Mouse (Mus musculus) thymus, postnatal 4 days (tissue): ENCODE results near the gene Tfap4.

Experiments
- DNase-seq: peaks from one replicate; pipeline ENCODE4 v3.0.0; 2021

Gene Tfap4

DNA sequence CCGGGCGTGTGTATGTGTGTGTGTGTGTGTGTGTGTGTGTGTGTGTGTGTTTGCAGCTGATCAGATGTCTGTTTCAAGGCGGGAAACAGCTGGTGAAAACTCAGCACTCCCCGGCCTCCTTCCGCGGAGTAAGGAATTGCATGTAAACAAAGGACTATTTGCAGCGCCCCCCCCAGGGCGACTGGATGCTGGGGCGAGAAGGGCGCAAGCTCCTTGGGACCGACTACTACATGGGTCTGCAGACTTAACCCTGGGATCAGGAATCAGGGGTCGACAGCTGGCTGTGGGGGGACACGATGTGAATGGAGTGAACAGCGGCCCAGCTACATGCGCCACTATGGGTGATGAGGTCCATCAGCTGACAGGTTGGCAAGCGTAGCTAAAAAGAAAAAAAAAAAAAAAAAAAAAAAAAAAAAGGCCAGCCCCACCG is at the start of gene Tfap4:
TSS of gene Tfap4 (minus strand) at position 140 of the 430 bp plus-strand sequence.
- peak; percentile 90 for DNase-seq

DNA sequence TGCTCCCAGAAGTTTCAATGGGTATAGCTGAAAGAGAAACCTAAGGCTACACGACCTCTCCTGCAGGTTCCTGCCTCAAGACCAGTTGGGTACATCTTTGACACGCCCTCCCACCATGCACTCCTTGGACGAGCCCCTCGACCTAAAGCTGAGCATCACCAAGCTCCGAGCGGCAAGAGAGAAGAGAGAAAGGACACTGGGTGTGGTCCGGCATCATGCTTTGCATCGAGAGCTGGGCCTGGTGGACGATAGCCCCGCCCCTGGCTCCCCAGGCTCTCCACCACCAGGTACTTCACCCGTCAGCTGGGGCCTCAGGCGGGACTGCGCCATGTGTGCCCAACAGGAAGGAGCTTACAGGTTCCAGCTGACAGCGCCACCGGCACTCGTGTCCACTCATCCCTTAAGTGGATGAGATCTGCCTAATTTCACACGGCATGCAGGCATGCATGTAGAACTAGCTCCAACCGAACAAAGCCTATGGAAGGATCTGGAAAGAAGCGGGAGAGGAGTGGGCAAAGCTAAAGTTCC is 48.9 kb upstream of the Tfap4 start:
- DNase-seq = no peak

DNA sequence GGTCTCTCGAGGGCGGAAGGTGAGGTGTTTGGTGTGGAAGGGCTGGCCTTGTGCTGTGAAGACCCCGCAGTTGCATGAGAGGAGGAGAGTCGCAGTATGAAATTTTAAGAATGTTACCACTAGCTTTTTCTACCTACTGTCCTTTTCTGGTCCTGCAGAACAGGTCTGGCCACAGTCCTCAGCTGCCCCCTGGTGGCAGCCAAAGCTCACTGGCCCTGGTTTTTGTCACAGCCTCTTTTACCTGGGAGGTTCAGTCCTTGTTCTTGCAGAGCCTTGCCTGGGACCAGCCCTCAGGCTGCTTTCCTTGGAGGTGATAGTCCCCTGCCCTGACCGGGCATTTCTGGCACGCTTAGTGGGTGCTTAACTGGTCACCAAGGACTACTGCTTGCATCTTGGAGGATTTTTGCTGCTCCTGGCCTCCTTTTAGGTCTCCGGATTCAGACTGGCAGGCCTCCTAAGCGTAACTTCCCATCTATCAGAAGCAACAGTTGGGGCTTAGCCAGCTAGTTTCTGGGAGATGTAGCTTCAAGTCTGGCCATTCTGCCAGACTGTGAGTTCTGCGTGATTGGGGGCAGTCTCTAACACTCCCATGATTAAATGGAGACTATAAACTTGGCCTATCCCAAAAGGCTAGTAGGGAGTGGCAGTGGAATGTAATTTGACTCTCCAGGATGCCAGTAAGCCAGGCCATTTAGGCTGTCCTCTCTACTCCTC is 48.3 kb upstream of the Tfap4 start:
- DNase-seq = peak; percentile 91

DNA sequence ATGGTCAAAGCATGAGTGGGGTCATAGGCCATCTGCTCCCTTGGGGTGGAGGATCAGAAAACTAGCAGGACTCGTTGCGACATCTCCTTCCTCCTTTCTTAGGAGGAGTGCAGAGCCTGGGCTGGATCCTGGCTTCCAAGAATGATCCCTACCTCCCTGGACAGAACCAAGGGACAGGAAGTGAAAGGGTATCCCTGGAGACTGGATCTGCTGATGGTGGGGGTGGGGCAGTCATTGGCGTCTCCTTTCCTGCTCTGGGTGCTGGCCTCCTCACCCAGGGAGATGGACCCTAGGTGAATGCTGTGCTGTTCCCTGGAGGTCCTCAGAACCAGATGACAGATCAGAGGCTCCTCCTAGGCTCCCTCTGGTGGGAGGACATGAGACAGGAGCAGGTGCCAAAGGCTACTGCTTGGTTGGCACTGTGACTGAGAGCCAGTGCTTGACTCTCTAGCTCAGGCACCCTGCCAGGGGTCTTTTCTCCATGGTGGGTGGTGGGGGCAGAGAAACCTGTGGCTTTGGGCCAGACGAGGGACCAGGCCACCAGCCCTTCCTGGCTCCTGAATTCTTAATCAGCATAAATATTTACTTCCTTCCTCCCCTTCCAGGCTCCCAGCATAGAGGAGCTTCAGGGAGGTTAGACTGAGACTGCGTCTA is 46.9 kb upstream of the Tfap4 start:
- peak; percentile 51 for DNase-seq

DNA sequence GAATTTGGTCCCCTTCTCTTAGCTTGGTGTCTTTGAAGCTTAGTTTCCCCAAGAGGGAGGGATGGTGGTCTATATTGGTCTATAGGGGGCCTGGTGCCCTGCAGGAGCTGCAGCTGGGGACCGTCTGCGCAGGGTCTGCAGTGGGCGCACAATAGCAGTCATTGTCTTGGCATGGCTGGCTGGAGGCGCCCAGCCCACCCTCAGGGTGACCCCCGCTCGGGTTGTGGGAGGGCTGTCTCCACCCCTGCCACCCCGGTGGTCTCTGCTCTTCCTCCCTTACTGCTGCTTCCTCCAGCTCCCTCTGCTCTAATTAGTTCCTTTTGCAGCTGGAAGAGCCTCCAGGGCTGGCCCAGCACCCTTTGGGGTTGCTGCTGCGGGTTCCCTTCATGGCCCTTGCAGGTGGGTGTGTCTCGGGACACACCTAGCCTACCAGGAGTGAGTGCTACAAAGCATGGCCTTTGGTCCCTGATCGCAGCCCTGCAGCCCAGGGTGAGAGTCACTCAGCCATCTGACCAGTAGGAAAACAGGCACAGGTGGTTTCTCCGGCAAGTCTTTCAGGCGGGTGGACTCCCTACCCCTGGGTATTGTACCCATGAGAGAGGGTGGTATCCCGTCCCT is 46.0 kb upstream of the Tfap4 start:
- DNase-seq = no peak

DNA sequence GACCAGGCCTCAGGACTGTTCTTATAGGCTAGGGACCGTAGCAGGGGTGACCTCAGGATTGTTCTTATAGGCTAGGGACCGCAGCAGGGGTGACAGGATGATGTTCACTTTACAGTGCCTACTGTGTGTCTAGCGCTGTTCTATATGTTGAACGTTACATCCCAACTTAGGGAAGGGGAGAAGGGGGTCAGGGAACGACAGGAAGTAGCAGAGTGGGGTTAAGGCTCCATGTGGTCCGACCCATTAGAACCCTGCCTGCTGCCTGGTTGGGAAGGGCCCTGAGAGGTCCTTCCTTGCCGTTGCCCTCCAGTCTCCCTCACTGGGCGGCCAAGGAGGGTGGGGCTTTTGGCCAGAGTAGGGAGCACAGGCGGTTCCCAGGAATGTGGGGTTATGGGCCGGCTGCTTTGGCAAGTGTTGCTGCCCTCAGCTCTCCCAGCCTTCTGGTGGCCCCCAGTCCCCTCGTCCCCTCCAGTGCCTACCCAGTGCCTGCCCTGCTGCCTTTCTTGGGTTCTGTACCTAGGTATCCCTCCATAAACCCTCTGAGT is 44.7 kb upstream of the Tfap4 start:
- DNase-seq = no peak

DNA sequence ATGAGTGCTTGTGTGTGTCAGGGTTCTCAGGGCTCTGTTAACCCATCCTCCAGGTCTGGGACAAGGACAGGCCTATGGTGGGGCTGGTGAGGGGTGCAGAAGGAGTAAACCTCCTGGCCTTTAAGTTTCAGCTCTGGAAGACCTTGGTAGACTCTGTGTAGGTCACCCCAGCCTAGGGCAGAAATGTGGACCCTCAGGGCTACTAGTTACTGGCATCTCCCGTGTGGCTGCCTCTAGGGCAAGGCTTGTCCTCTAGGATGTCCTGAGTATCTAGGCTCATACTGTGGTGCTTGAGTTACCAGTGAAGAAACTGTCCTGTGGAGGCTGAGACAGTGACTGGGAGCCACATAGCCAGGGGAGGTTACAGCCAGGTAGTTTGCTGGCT is 43.8 kb upstream of the Tfap4 start:
- DNase-seq = no peak

DNA sequence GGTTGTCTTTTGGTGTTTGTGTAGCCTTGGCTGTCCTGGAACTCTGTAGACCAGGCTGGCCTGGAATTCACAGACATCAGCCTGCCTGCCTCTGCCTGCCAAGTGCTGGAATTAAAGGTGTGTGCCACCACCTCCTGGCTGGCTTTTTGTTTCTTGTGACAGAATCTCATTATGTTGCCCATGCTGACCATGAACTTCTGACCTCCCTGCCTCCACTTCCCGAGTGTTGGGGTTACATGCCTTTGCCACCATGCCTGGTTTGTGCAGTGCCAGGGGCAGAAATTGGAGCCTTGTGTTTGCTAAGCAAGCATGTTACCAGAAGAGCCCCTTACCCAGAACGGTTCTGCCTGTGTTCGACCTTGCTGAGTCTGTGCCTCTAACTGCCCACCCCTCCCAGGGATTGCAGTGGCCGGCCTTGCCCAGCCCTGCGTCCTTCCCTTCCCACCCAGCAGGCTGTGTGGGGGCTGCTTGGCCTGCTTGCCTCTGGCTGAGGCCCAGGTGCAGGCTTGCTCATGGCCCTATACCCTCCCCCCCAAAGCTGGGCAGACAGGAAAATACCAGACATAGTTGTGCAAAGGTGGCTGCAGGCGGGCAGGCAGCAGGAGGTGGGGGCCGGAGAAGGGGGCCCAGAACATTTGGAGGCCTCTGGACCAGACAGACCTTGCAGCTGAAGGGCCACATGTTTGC is 43.3 kb upstream of the Tfap4 start:
- no peak for DNase-seq

DNA sequence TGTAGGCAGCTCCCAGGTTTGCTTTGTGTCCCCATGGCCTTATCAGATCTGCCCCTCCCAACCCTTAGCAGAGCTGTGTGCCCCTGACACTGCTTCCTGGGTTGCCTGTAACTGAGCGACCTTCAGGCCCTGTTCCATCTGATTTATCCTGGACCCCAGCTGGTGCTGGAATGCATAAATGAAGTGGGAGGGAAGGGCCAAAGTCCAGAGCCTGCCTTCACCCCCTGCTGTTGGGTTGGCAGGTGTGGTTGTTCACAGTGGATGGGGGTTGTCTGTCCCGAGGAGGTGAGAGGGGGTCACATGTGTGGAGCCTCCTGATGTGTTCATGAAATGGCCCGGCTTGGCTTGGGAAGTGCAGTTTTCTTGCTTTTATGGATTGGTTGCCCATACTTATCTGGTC is 42.5 kb upstream of the Tfap4 start:
- DNase-seq = no peak

DNA sequence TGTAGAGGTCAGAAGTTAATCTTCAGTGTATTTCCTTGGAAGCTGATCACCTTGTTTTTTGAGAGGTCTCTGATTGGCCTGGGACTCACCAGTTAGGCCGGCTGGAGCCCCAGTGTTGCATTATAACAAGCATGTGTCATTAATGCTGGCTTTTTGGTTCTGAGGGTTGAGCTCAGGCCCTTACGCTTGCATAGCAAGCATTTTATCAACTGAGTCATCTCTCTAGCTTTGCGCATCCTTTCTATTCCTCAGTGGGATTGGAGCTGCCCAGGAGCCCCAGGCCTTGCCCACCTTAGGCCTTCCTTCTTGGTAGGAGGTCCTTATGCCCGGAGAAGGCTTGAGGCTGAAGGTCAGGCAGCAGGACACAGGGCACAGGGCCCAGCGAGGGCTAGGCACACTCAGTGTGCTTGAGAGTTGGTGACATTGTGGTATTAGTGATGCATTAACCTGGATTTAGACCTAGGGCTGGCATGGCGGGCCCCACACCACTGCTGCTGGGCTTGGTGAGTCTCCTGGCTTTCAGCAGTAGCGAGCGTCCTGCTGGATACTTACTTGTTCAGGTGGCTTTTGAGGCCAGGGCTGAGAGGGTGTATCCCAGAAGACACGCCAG is 41.2 kb upstream of the Tfap4 start:
- DNase-seq = no peak

DNA sequence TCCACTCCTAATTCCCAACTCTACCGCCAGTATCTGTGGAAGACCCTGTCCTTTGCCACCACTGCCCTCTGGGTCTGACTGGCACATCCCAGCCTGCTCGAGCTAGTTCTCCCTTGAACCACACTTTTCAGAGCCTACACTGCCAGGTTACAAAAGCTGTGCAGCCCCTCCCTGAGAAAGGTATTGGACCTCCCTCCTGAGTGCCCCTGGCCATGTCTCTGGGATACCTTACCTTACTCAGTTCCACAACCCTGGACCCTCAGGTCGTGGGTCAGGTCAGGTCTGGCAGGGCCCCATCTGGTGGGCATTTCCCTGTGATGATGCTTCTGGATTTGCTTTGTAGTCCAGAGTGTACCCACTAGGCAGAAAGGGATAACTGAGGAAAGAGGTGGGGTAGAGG is 40.0 kb upstream of the Tfap4 start:
- no peak for DNase-seq

DNA sequence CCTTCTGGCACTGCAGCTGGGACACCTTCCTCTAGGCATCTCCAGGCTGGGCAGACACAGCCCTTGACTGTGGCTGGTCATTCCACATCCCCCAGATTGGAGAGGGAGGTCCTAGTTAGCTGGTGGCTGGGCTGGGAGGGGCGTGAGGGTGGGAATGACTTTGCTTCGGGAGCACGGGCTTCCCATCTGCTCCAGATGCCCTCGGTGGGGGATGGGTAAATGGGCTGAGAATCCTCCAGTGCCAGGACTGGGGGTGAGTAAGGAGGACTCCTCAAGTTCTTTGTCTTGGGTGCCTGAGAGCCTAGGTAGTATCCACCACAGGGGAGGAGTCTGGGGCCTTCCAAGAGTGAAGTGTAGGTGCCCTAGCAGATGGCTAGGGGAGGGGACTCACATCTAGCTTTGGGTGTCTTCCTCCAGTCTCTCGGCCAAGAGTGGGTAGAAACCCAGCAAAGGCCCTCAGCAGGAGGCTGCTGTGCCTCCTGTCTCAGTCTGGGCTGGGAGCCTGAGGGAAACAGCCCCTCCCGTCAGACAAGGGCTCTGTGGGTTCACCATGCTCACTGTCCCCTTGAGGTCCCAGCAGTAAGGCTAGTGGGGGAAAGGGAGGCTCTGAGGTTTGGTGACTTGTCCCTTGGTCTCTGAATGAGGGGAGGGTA is 39.4 kb upstream of the Tfap4 start:
- DNase-seq = no peak

DNA sequence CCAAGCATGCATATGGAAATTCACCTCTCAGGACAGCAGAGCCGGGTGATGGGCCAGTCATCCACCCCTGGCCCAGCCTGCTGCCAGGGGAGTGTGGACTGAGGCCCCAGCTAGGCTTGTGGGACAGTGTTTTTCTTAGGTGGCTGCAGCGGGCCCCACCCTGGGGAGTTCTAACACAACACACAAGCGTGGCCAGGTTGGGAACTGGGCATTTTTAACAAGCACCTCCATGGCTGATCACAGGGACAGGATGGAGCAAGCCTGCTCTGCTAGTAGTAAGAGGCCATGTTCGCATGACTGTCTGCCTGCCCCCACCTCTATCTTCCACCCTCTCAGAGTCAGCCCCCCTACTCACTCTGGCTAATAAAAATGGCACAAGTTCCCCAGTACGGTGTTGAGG is 38.4 kb upstream of the Tfap4 start:
- DNase-seq = no peak

DNA sequence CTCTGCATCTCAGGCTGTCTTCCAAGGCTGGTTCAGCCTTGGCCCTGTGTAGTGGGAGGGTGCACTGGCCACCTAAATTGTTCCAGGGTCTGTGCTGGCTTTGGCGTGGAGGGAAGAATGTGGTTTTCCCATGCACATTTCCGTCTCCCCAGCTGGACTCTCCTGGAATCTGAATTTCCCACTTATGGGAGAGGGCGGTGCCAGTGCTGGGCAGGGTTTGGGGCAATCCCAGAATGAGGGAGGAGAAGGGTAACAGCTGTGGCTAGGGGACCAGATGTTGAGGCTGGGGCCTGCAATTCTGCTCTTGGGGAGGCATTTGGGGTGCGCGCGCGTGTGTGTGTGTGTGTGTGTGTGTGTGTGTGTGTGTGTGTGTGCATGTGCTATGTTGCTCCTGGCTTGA is 37.6 kb upstream of the Tfap4 start:
- no peak for DNase-seq

DNA sequence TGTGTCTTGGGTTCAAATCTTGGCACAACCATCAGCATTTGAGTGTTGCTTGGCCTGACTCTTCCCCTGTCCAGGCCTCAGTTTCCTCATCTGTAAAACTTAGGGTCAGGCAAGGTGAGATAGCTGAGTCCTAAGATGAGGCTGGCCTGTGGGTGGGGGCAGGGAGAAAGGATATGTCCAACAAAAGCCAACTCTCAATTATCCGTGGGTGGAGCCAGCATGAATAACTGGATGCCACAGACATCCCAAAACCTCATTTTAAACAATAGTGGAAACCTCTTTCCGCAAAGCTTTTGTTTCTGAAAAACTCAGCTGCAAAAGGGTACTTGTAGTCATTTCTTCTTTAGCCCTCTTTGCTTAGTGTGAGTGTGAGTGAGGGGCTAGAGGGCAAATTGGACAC is 37.2 kb upstream of the Tfap4 start:
- no peak for DNase-seq

DNA sequence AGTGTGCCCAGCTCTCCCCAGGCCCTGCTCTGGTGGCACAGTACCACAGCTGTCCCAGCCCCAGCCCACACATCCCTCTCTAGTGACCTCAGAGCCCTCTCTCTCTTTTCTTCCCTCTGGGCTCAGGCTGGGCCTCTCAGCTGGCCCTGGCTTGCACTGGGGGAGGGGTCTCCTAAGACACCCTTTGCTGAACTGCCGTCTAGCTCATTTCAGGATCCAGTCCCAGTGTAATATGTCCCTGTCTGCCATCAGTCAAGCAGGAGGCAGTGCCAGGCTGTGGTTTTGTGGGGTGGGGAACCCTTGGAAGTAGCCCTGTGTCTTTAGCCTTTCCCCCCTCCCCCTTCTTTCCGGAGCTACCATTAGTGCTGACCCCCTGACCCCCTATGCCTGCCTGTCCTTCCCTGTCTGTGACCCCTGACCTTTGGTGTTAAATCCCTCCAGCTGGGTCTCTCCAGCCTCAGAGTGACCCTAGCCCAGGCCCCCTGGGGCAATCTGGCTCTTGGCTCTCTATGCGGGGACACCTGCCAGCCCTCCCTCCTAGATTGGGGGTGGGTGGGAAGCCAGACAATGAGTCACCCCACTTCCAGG is 36.6 kb upstream of the Tfap4 start:
- no peak for DNase-seq

DNA sequence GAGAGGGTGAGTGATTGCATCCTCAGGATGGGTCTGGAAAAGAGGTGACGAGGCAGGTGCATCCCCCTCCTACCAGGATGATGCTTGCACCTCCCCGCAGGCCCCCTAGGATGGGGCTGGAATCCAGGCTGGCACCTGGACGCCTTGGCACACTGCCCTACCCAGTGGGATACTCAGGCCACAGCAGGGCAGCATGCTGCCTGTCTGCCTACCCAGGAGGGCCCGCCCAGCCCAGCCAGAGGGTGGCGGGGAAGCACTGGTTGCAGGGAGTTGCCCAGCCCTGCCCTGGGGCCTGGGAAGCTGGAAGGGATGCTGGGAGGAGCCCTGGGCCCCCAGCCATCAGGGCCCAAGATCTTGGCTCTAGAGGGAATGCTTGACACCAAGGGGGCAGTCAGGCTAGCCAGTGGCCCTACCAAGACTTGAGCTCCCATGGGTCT is 35.9 kb upstream of the Tfap4 start:
- DNase-seq = peak; percentile 32

DNA sequence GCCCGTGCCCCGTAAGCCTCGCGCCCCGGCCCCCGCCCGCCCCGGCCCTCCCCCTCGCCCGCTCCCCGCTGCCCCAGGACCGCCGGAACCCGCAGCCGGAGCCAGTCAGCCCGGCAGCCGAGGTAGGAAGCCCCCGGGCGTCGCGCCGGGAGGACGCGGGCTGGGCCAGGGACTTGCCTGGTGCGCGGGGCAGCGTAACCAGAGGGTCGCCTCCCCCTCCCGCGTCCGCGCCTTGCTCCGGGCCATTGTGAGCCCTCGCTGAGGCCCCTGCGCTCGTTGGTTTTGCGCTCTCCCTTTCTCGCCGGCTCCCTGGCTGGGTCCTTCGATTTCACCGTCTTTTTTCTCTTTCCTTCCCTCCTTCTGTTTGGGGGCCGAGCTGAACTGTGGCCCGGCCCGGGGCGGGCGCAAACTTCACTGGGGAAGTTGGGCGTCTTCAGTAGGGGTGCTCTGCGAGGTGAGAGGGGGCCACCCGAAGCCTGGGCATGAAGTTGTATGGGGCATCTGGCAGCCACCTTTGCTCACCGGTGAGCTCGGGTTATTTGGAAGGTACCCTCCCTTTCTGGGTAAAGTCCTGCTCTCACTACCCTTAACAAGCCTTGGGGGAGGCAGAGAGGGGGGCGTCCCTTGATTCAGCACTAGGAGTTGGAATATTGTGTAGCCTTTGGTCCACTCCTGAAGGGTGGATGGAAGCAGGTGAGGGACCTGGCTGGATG is 35.3 kb upstream of the Tfap4 start:
- no peak for DNase-seq

DNA sequence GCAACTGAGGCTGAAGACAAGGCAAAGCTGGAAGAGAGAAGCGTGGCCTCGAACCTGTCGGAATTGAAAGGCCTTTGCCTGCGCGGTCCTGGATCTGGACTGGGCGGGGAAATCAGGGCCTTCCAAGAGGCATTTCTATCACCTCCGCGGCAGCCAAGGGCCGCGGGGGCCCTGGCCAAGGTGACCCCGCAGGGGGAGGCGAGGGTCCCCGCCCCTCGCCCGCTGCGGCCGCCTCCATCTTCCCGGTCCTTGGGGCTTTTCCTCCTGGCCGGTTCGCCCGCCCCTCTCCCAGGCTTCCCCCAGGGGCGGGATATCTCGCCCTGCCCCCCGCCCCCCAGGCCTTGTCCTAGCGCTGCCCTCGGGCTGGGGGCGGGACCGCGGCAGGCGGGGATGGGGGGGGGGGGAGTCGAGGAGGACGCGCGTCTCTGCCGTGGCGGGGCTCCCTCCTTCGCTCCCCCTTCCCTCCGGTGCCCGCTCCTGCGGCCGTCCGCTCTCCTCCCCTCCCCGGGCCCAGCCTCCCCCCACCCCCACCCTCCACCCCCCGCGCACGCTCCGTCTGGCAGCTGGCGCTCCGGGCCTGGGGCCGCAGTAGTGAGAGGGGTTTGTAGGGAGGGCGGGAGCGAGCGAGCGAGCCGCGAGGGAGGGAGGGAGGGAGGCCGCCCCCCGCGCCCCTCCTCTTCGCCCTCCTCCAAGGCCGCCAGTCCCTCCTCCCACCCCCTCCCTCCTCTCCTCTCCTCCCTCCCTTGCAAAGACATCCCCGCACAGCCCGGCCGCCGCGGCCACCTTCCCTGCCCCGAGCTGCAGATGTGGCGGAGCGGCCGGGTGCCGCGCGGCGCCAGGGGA is 34.5 kb upstream of the Tfap4 start, which contains the start of gene Glis2:
TSS of gene Glis2 (plus strand) at position 743 of the 843 bp plus-strand sequence.
- peak; percentile 67 for DNase-seq
